Mouse (Mus musculus): Measurements from ENCODE around the gene Mlst8. TPM values are rescaled to one million over a fixed set of nuclear protein-coding genes. Genes with fewer than 3 reads are reported as not detected.
A peak's percentile ranks its signal among the peaks of the same experiment; 100 is the strongest.

The Mlst8 gene
- polyA plus RNA-seq, 1 experiment: 20.4 TPM

GRCm38 (mm10) chr17:24520450-24520849, 41.6 kb upstream of the Mlst8 start:
- no peak overlapping the region for H3K27ac ChIP-seq (ENCODE audit: insufficient read depth, low read length)
- no peak overlapping the region for H3K4me3 ChIP-seq (ENCODE audit: low read depth, low read length)
- H3K9me3 ChIP-seq (replicated peaks; ENCODE audit: control insufficient read depth, insufficient read depth, low read length, poor library complexity, severe bottlenecking): no peaks in the 10 kb centered on the region
- no peaks in the 10 kb centered on the region for H3K27me3 ChIP-seq (ENCODE audit: control insufficient read depth, insufficient read depth, low read length, poor library complexity, severe bottlenecking)
- TF ChIP-seq POLR2A (IDR thresholded peaks at IDR 0.05; ENCODE audit: insufficient read depth, low read length) (no peak), CTCF (IDR thresholded peaks at IDR 0.05; ENCODE audit: low read depth, low read length) (no peak), EP300 (IDR thresholded peaks at IDR 0.05; ENCODE audit: insufficient read depth, low read depth, low read length) (no peak)
- peaks cover 5% of the 10 kb centered on the region for H3K36me3 ChIP-seq (ENCODE audit: control insufficient read depth, insufficient read depth, low read length, poor library complexity, severe bottlenecking)
- H3K4me1 ChIP-seq (ENCODE audit: control insufficient read depth, insufficient read depth, low read length): no peaks in the 10 kb centered on the region
- no peak overlapping the region for H3K9ac ChIP-seq (ENCODE audit: low read depth, poor library complexity, severe bottlenecking)

- H3K4me1 ChIP-seq (ENCODE audit: control insufficient read depth, insufficient read depth, low read length): no peaks in the 10 kb centered on the region
- no peak overlapping the region for H3K27ac ChIP-seq (ENCODE audit: insufficient read depth, low read length)
- peaks cover 16% of the 10 kb centered on the region for H3K36me3 ChIP-seq (ENCODE audit: control insufficient read depth, insufficient read depth, low read length, poor library complexity, severe bottlenecking)
- TF ChIP-seq EP300 (IDR thresholded peaks at IDR 0.05; ENCODE audit: insufficient read depth, low read depth, low read length) (no peak), CTCF (IDR thresholded peaks at IDR 0.05; ENCODE audit: low read depth, low read length) (no peak), POLR2A (IDR thresholded peaks at IDR 0.05; ENCODE audit: insufficient read depth, low read length) (no peak)
- no peak overlapping the region for H3K9ac ChIP-seq (ENCODE audit: low read depth, poor library complexity, severe bottlenecking)
- no peaks in the 10 kb centered on the region for H3K27me3 ChIP-seq (ENCODE audit: control insufficient read depth, insufficient read depth, low read length, poor library complexity, severe bottlenecking)
- no peak overlapping the region for H3K4me3 ChIP-seq (ENCODE audit: low read depth, low read length)
- no peaks in the 10 kb centered on the region for H3K9me3 ChIP-seq (replicated peaks; ENCODE audit: control insufficient read depth, insufficient read depth, low read length, poor library complexity, severe bottlenecking)
These were observed 35.7 kb upstream of the Mlst8 start for GRCm38 (mm10) chr17:24514270-24515257.

GRCm38 (mm10) chr17:24513609-24514008, 34.7 kb upstream of the Mlst8 start:
- Histone ChIP-seq H3K4me3 (ENCODE audit: low read depth, low read length) (no peak overlapping the region), H3K9ac (ENCODE audit: low read depth, poor library complexity, severe bottlenecking) (no peak overlapping the region), H3K36me3 (ENCODE audit: control insufficient read depth, insufficient read depth, low read length, poor library complexity, severe bottlenecking) (peaks cover 21% of the 10 kb centered on the region), H3K9me3 (replicated peaks; ENCODE audit: control insufficient read depth, insufficient read depth, low read length, poor library complexity, severe bottlenecking) (no peaks in the 10 kb centered on the region), H3K4me1 (ENCODE audit: control insufficient read depth, insufficient read depth, low read length) (no peaks in the 10 kb centered on the region), H3K27me3 (ENCODE audit: control insufficient read depth, insufficient read depth, low read length, poor library complexity, severe bottlenecking) (no peaks in the 10 kb centered on the region), H3K27ac (ENCODE audit: insufficient read depth, low read length) (no peak overlapping the region)
- no peak for TF ChIP-seq POLR2A (IDR thresholded peaks at IDR 0.05; ENCODE audit: insufficient read depth, low read length)
- TF ChIP-seq CTCF (IDR thresholded peaks at IDR 0.05; ENCODE audit: low read depth, low read length): peak; percentile 68

GRCm38 (mm10) chr17:24507806-24508460, 29.1 kb upstream of the Mlst8 start:
- H3K36me3 ChIP-seq (ENCODE audit: control insufficient read depth, insufficient read depth, low read length, poor library complexity, severe bottlenecking): peaks cover 16% of the 10 kb centered on the region
- no peak overlapping the region for H3K4me3 ChIP-seq (ENCODE audit: low read depth, low read length)
- H3K27me3 ChIP-seq (ENCODE audit: control insufficient read depth, insufficient read depth, low read length, poor library complexity, severe bottlenecking): no peaks in the 10 kb centered on the region
- no peaks in the 10 kb centered on the region for H3K9me3 ChIP-seq (replicated peaks; ENCODE audit: control insufficient read depth, insufficient read depth, low read length, poor library complexity, severe bottlenecking)
- peaks cover 2% of the 10 kb centered on the region for H3K4me1 ChIP-seq (ENCODE audit: control insufficient read depth, insufficient read depth, low read length)
- no peak for TF ChIP-seq EP300 (IDR thresholded peaks at IDR 0.05; ENCODE audit: insufficient read depth, low read depth, low read length)
- no peak for TF ChIP-seq POLR2A (IDR thresholded peaks at IDR 0.05; ENCODE audit: insufficient read depth, low read length)
- no peak for TF ChIP-seq CTCF (IDR thresholded peaks at IDR 0.05; ENCODE audit: low read depth, low read length)
- no peak overlapping the region for H3K9ac ChIP-seq (ENCODE audit: low read depth, poor library complexity, severe bottlenecking)
- no peak overlapping the region for H3K27ac ChIP-seq (ENCODE audit: insufficient read depth, low read length)

- Histone ChIP-seq H3K4me3 (ENCODE audit: low read depth, low read length) (peak overlapping the region; percentile 18), H3K36me3 (ENCODE audit: control insufficient read depth, insufficient read depth, low read length, poor library complexity, severe bottlenecking) (peaks cover 16% of the 10 kb centered on the region), H3K27ac (ENCODE audit: insufficient read depth, low read length) (no peak overlapping the region), H3K27me3 (ENCODE audit: control insufficient read depth, insufficient read depth, low read length, poor library complexity, severe bottlenecking) (no peaks in the 10 kb centered on the region), H3K9ac (ENCODE audit: low read depth, poor library complexity, severe bottlenecking) (no peak overlapping the region), H3K9me3 (replicated peaks; ENCODE audit: control insufficient read depth, insufficient read depth, low read length, poor library complexity, severe bottlenecking) (no peaks in the 10 kb centered on the region), H3K4me1 (ENCODE audit: control insufficient read depth, insufficient read depth, low read length) (peaks cover 2% of the 10 kb centered on the region)
- no peak for TF ChIP-seq POLR2A (IDR thresholded peaks at IDR 0.05; ENCODE audit: insufficient read depth, low read length)
- TF ChIP-seq CTCF (IDR thresholded peaks at IDR 0.05; ENCODE audit: low read depth, low read length): no peak
- TF ChIP-seq EP300 (IDR thresholded peaks at IDR 0.05; ENCODE audit: insufficient read depth, low read depth, low read length): no peak
These were observed 28.3 kb upstream of the Mlst8 start for GRCm38 (mm10) chr17:24507129-24507664.
